Mouse (Mus musculus) neural tube, embryonic 15.5 days (tissue): ENCODE data around the gene Mbip. TPM values are rescaled to one million over a fixed set of nuclear protein-coding genes. Genes with fewer than 3 reads are reported as not detected.
A peak's percentile ranks its signal among the peaks of the same experiment; 100 is the strongest.

Experiments
- ATAC-seq: fragments of 200-750 bp; cut with Nextera tagmentation; 2 replicates; pipeline ENCODE4 v1.8.0; 2017; ENCODE audit warnings: mild to moderate bottlenecking, moderate TSS enrichment, moderate library complexity; ENCODE audit not compliant: low FRiP score
- H3K27ac ChIP-seq: fragments of 300-500 bp; sonication (generic); replicated peaks from 2 replicates; pipeline ENCODE4 v1.5.1; 2015; ENCODE audit warnings: mild to moderate bottlenecking, inconsistent platforms
- H3K27me3 ChIP-seq: fragments of 300-500 bp; sonication (generic); replicated peaks from 2 replicates; pipeline ENCODE4 v1.6.1; 2015; ENCODE audit warnings: inconsistent platforms
- H3K36me3 ChIP-seq: fragments of 300-500 bp; sonication (generic); 2 replicates; pipeline ENCODE4 v1.6.1; 2015; ENCODE audit warnings: inconsistent platforms
- H3K4me1 ChIP-seq: fragments of 300-500 bp; sonication (generic); 2 replicates; pipeline ENCODE4 v1.6.1; 2015; ENCODE audit warnings: inconsistent platforms
- H3K4me2 ChIP-seq: fragments of 300-500 bp; sonication (generic); 2 replicates; pipeline ENCODE4 v1.6.1; 2015; ENCODE audit warnings: inconsistent platforms, mild to moderate bottlenecking, moderate library complexity
- H3K4me3 ChIP-seq: fragments of 300-500 bp; sonication (generic); replicated peaks from 2 replicates; pipeline ENCODE4 v1.5.1; 2015; ENCODE audit warnings: mild to moderate bottlenecking, inconsistent platforms
- H3K9ac ChIP-seq: fragments of 300-500 bp; sonication (generic); replicated peaks from 2 replicates; pipeline ENCODE4 v1.6.1; 2015; ENCODE audit warnings: mild to moderate bottlenecking, inconsistent platforms
- H3K9me3 ChIP-seq: fragments of 300-500 bp; sonication (generic); replicated peaks from 2 replicates; pipeline ENCODE4 v1.6.1; 2016; ENCODE audit warnings: inconsistent platforms
- WGBS: fragments of 180-500 bp; shearing (Covaris S2); methylation state at CpG from one replicate; pipeline ENCODE4 v1.1.7; 2015; ENCODE audit warnings: mixed read lengths; 5-methylcytosine and 5-hydroxymethylcytosine counted together
- polyA plus RNA-seq: library from polyadenylated mRNA; unstranded; fragments of >200 nt; fragmentation: Nextera tagmentation; extraction: Ambion mirVana; gene quantifications from 2 replicates; pipeline ENCODE4 v1.2.1, GENCODE M21; 2015

Gene Mbip
- polyA plus RNA-seq, 1 experiment from 2014 or later: 43.1 TPM

DNA sequence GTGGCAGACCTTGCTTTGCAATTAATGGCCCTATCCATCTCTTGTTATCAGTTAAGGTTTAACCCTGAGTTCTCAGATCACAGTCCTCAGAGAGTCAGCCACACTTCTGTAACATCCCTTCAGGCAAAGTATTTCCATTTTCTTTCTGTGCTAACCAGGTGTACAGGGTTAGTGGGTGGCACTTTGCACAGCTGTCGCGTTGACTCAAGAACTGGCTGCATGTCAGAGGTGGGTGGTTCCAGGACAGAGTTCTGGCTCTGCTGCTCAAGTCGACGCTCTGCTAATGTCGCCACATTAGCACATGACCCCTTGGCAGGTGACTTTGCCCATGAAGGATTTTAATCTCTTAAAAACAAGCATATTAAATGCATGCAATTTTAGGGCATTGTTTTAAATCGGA is 39.9 kb downstream of the Mbip start:
- 72% methylated on average over 6 of the region's 6 CpGs for WGBS
- ATAC-seq: no peak
- H3K27ac ChIP-seq: no peak overlapping the region
- H3K36me3 ChIP-seq: no peaks in the 10 kb centered on the region
- no peak overlapping the region for H3K9ac ChIP-seq
- H3K4me1 ChIP-seq: peaks cover 15% of the 10 kb centered on the region
- H3K4me3 ChIP-seq: no peak overlapping the region
- peaks cover 6% of the 10 kb centered on the region; the same call in 1 of the 2 replicates for H3K27me3 ChIP-seq
- no peaks in the 10 kb centered on the region for H3K9me3 ChIP-seq
- no peak overlapping the region for H3K4me2 ChIP-seq

DNA sequence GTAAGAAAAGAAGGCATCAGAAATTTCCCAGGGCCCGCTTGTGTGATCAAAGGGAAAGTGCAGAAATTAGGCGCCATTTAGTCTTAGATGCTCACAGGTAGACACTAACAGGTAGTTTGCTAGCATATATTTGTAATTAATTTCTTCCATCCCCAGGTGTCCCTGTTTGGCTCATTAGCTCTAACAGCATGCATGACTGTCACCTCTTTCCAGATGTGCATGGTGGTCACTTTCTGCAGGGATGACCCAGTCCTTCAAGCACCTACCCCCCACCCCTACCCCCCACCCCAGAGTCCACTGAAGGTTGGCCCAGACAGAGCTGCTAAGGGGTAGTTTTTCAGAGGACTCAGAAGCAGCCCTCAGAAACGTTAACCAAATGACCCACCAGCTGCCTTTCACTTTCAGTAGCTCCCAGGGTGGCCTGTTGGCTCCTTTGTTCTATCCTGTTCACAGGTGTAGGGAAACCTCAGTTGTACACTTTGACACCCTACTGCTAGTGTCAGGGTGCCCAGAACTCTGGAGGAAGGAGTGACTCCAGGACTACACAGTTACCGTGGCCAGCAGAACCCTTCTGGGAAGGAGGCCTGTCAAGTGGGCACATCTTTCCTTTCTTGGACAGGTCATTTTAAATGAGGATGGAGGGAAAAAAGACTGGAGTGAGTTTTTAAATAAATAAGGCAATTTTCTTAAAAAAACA is 43.2 kb downstream of the Mbip start:
- Histone ChIP-seq H3K4me1 (peaks cover 22% of the 10 kb centered on the region), H3K4me3 (peak overlapping the region; percentile 38), H3K9me3 (no peaks in the 10 kb centered on the region), H3K27ac (0 out of 2 replicates have a peak overlapping the region, but pooled peaks have one; percentile 49), H3K4me2 (peak overlapping the region; percentile 72), H3K36me3 (no peaks in the 10 kb centered on the region), H3K27me3 (peaks cover 12% of the 10 kb centered on the region; the same call in 1 of the 2 replicates), H3K9ac (no peak overlapping the region)
- 22% methylated on average over 4 of the region's 4 CpGs for WGBS
- peak; percentile 30; the same call in 1 of the 2 replicates for ATAC-seq

DNA sequence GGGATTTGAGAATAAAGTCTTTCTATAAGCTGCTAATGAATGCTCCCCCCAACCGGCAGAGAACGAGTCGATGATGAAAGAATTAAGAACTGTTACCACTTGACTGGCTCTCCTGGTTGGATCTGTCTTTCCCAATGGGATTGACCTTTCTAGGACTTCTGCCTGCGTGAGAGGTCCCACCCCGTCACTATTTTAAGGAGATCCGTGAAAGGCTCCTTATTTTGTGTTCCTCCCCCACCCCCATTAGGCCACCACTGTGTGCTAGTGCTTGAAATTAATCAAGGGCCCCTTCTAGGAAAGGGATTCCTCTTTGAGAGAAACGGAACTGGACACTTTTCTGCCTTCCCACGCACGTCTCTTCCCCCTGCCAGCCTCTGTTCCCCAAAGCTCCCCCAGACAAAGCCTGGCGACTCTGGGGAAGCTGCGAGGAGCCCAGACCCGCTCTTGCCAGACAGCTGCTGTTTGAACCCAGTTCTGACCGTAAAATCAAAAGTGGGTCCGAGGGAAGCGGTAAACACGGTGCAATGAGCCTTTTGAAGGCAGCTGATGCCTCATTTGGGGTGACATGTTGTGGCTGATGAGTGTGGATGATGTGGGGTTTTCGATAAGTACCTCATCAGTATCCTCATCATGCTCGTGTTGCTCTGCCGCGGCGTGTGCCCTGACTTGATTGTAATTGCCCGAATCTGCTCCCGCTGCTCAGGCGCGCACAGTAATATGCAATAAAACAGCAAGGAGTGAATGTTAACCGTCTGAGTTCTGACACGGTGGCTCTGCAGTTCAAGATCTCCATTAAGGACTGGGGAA is 44.0 kb downstream of the Mbip start:
- Histone ChIP-seq H3K27ac (peak overlapping the region; percentile 49; the same call in 1 of the 2 replicates), H3K36me3 (no peaks in the 10 kb centered on the region), H3K9me3 (no peaks in the 10 kb centered on the region), H3K27me3 (peaks cover 16% of the 10 kb centered on the region; the same call in 1 of the 2 replicates), H3K4me2 (peak overlapping the region; percentile 72), H3K4me1 (peaks cover 22% of the 10 kb centered on the region), H3K4me3 (peak overlapping the region; percentile 38), H3K9ac (peak overlapping the region; percentile 46)
- WGBS: 3% methylated on average over 27 of the region's 27 CpGs
- peak; percentile 91 for ATAC-seq

DNA sequence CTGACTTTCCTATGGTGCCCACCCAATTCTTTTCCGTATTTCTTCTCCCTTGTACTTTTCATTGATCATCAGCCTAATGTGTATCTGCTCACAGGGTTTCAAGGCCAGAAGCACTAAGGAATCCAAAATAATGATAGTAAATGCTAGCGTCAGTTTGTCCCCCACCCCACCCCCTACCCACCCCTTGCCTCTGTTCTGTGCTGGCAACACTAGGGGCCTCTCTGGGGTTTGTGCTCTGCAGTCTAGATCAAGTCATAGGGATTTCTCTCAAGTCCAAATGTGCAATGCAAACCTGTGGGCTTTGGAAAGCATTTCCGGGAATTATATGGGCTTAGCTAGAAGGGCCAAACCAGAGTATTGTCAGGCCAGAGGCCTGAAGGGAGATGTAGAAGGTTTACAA is 46.1 kb downstream of the Mbip start:
- H3K4me3 ChIP-seq: no peak overlapping the region
- no peak overlapping the region for H3K9ac ChIP-seq
- no peaks in the 10 kb centered on the region for H3K36me3 ChIP-seq
- WGBS: 58% methylated on average over 3 of the region's 3 CpGs
- no peak overlapping the region for H3K4me2 ChIP-seq
- peaks cover 25% of the 10 kb centered on the region for H3K4me1 ChIP-seq
- H3K9me3 ChIP-seq: no peaks in the 10 kb centered on the region
- no peak for ATAC-seq
- H3K27me3 ChIP-seq: peaks cover 24% of the 10 kb centered on the region; the same call in 1 of the 2 replicates
- no peak overlapping the region for H3K27ac ChIP-seq

DNA sequence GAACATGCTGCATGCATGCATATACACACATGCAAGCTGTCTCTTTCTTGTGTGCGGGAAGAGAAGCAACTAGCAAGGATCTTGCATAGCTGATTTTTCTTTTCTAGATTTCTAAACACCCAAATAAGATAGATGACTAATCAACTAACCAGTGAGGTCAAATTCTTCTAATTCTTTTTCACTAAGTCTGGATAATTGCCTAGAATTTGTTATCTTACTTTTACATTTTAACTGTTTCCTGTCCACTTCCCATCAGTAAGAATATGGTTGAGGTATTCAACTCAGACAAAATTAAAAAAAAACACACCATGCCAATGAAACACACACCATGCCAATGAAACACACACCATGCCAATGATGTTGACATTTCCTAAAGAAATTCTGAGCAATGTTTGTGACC is 46.8 kb downstream of the Mbip start:
- H3K9me3 ChIP-seq: no peaks in the 10 kb centered on the region
- no peaks in the 10 kb centered on the region for H3K36me3 ChIP-seq
- H3K27me3 ChIP-seq: peaks cover 27% of the 10 kb centered on the region; the same call in 1 of the 2 replicates
- peaks cover 25% of the 10 kb centered on the region for H3K4me1 ChIP-seq
- H3K9ac ChIP-seq: no peak overlapping the region
- H3K4me3 ChIP-seq: no peak overlapping the region
- ATAC-seq: no peak
- no peak overlapping the region for H3K4me2 ChIP-seq
- no peak overlapping the region for H3K27ac ChIP-seq
- WGBS: 12% methylated on average over 1 of the region's 1 CpGs

DNA sequence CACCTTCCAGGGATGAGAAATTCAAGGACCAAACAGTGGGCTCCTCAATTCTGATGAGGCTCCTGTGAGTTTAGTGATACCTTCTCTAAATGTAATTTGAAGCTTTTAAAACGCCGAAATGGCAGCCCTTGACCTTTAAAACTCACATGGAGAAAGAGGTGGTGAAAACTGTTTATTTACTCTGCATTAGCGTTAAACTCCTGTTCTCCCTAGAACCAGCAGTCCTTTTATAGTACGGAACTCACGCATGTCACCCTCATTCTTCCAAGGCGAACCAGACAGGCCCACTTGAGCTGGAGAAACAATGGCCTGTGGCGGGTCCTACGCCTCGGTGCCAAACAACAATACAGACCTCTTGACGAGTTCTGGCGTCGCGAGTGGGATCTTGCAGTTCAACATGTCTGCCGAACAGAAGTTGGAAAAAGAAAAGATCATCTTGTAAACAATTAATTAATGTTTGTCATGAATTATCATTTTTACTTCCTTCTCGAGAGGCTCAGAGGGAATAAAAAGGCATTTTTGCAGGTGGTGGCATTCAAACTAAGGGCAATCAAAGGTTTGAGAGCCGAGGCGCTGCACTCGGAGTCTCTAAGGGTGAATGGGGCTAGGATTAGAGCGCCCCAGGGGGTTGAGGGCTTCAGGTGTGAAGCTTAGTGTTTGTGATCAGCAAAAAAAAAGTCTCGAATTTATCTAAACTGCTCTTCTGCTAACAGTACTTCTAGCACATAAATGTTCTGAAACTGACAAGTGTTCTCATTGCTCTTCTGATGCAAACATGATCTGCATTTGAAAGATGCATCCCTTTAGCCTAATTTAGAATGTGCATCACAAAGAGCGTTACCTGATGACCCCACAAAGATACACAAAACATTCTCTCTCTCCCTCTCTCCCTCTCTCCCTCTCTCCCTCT is 47.5 kb downstream of the Mbip start:
- 0 out of 2 replicates have a peak overlapping the region, but pooled peaks have one; percentile 20 for H3K4me2 ChIP-seq
- H3K4me1 ChIP-seq: peaks cover 25% of the 10 kb centered on the region
- no peaks in the 10 kb centered on the region for H3K9me3 ChIP-seq
- 10% methylated on average over 21 of the region's 21 CpGs for WGBS
- peaks cover 28% of the 10 kb centered on the region; the same call in 1 of the 2 replicates for H3K27me3 ChIP-seq
- no peak overlapping the region for H3K4me3 ChIP-seq
- H3K9ac ChIP-seq: no peak overlapping the region
- H3K36me3 ChIP-seq: no peaks in the 10 kb centered on the region
- H3K27ac ChIP-seq: no peak overlapping the region
- no peak for ATAC-seq

DNA sequence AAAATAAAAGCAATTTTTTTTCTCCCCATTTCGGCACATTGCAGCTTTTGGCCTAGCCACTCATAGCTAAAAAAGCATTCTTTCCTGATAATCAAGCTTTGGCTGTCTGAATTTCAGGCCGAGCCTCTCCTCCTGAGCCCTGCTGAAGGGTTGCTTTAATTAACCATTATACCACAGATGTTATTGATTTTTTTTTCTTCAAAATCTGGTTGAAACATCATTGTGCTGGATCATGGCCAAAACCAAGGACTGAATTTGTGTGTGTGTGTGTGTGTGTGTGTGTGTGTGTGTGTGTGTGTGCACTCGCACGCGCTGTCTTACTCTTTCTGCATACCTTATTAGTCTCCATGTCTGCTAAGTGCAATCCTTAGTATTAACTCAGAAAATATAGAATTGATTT is 48.6 kb downstream of the Mbip start:
- ATAC-seq: no peak
- H3K27me3 ChIP-seq: peaks cover 30% of the 10 kb centered on the region; the same call in 1 of the 2 replicates
- no peak overlapping the region for H3K27ac ChIP-seq
- H3K9me3 ChIP-seq: no peaks in the 10 kb centered on the region
- no peaks in the 10 kb centered on the region for H3K36me3 ChIP-seq
- 56% methylated on average over 5 of the region's 5 CpGs for WGBS
- peaks cover 19% of the 10 kb centered on the region for H3K4me1 ChIP-seq
- H3K4me3 ChIP-seq: no peak overlapping the region
- H3K4me2 ChIP-seq: no peak overlapping the region
- H3K9ac ChIP-seq: no peak overlapping the region

DNA sequence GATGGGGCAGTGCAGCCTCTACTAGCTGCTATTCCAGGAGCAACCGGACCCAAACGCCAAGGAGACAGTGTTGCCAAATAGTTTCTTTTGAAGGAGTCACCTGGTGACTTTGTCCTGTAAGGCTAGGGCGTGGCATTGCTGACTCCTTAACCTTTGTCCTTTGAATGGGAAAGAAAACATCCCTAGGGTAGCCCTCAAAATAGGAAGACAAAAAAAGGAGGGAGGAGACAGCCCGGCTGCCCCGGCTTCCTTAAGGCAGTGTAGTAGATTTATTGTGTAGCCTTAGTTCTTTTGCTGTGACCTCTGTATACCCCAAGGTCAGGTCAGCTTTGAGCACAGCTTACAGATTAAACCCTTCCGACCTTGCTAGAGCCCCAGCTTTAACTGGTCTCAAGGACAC is 49.2 kb downstream of the Mbip start:
- Histone ChIP-seq H3K27me3 (peaks cover 30% of the 10 kb centered on the region; the same call in 1 of the 2 replicates), H3K27ac (no peak overlapping the region), H3K9ac (no peak overlapping the region), H3K4me1 (peaks cover 13% of the 10 kb centered on the region), H3K4me3 (no peak overlapping the region), H3K36me3 (no peaks in the 10 kb centered on the region), H3K4me2 (no peak overlapping the region), H3K9me3 (no peaks in the 10 kb centered on the region)
- 22% methylated on average over 6 of the region's 6 CpGs for WGBS
- ATAC-seq: no peak

DNA sequence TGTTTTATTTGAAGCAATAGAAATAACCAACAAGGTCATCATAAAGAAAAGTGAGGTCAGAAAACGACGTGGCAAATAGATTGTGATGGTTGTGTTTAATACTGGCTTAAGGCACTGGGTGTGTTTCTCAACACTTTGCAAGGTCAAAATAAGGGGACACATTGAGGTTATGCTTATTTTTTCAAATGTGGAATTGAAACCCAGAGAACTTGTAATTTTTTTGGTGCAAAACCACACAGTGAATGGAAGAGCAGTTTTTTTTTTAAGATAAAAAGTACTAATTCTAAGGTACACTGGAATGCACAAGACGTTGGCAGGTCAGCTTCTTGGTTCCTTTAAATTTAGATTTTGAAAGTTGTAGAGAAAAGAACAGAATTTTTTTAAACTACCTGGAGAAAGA is 50.5 kb downstream of the Mbip start:
- Histone ChIP-seq H3K4me2 (no peak overlapping the region), H3K4me1 (peaks cover 10% of the 10 kb centered on the region), H3K9me3 (no peaks in the 10 kb centered on the region), H3K27ac (no peak overlapping the region), H3K4me3 (no peak overlapping the region), H3K9ac (no peak overlapping the region), H3K36me3 (no peaks in the 10 kb centered on the region), H3K27me3 (peaks cover 26% of the 10 kb centered on the region; the same call in 1 of the 2 replicates)
- ATAC-seq: no peak
- 76% methylated on average over 3 of the region's 3 CpGs for WGBS

DNA sequence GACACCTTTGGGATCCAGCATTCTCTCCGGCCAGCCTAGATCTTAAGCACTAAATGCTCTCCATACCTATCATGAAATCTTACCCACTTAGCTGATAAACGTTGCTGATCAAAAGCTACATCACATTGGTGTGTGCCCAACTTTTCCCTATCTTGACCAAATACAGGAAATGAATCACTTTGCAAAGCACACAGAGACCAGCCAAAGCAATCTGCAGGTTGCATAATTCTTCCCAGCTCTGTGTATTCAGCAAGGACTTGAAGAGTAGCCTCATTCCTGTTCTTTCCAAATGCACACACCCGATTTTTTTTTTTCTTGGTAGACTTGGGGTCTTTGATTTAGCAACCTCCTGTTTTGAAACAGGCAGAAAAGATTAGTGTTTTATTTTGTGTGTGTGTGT is 57.1 kb downstream of the Mbip start:
- Histone ChIP-seq H3K27me3 (peaks cover 4% of the 10 kb centered on the region; the same call in 1 of the 2 replicates), H3K36me3 (no peaks in the 10 kb centered on the region), H3K27ac (no peak overlapping the region), H3K4me1 (no peaks in the 10 kb centered on the region), H3K9me3 (no peaks in the 10 kb centered on the region), H3K4me2 (no peak overlapping the region), H3K9ac (no peak overlapping the region), H3K4me3 (no peak overlapping the region)
- ATAC-seq: no peak
- WGBS: 88% methylated on average over 3 of the region's 3 CpGs

DNA sequence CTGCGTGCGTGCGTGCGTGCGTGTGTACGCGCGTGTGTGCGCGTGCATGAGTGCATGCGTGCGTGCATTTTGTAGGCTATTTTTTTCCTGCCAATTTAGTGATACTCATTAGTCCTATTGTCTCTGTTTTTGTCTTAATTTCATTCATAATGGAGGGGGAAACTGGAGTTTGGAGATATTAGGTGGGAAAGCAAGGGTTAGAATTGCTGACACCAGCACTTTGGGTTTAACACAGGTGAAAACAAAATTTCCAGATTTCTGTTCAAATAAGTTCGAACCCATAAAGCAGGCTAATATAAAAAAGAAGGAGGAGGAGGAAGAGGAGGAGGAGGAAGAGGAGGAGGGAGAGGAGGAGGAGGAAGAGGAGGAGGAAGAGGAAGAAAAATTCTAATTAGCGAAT is 58.9 kb downstream of the Mbip start:
- H3K4me3 ChIP-seq: no peak overlapping the region
- no peaks in the 10 kb centered on the region for H3K9me3 ChIP-seq
- ATAC-seq: no peak
- H3K4me2 ChIP-seq: no peak overlapping the region
- H3K36me3 ChIP-seq: no peaks in the 10 kb centered on the region
- H3K27me3 ChIP-seq: no peaks in the 10 kb centered on the region
- H3K27ac ChIP-seq: no peak overlapping the region
- no peaks in the 10 kb centered on the region for H3K4me1 ChIP-seq
- WGBS: 97% methylated on average over 14 of the region's 14 CpGs
- H3K9ac ChIP-seq: no peak overlapping the region
